Mouse (Mus musculus) ES-E14 (cell line): ENCODE results near the gene Sumf1. TPM values are rescaled to one million over a fixed set of nuclear protein-coding genes. Genes with fewer than 3 reads are reported as not detected.

Experiments used
- DNase-seq: peaks from one replicate; pipeline ENCODE4 v3.0.0-alpha.2; 2013; ENCODE audit warnings: low read depth, low spot score
- H3K27ac ChIP-seq: 2 replicates; pipeline ENCODE4 v1.5.1; 2012; ENCODE audit warnings: low read depth, mild to moderate bottlenecking, low read length, moderate library complexity, mixed read lengths; ENCODE audit not compliant: poor library complexity, insufficient read depth, severe bottlenecking
- H3K36me3 ChIP-seq: 2 replicates; pipeline ENCODE4 v1.6.1; 2012; ENCODE audit warnings: mild to moderate bottlenecking, low read length, moderate library complexity, mixed read lengths; ENCODE audit not compliant: control insufficient read depth, poor library complexity, insufficient read depth, severe bottlenecking
- H3K4me1 ChIP-seq, 2 experiments: fragments of 150-350 bp in 1 of 2; sonication (generic) in 1 of 2; 2 replicates each; pipeline ENCODE4 v1.6.1; 2012; ENCODE audit warnings: low read length in 2 of 2, mild to moderate bottlenecking in 1 of 2, mixed read lengths in 1 of 2; ENCODE audit not compliant: control insufficient read depth in 2 of 2, insufficient read depth in 2 of 2, poor library complexity in 1 of 2
- H3K4me3 ChIP-seq, 2 experiments: fragments of 150-350 bp in 1 of 2; sonication (generic) in 1 of 2; 2 replicates each; pipeline ENCODE4 v1.5.1; 2012; ENCODE audit warnings: low read length in 2 of 2, low read depth in 1 of 2, mild to moderate bottlenecking in 1 of 2, mixed read lengths in 1 of 2; ENCODE audit not compliant: insufficient read depth in 1 of 2, poor library complexity in 1 of 2, severe bottlenecking in 1 of 2
- H3K9ac ChIP-seq: 2 replicates; pipeline ENCODE4 v1.6.1; 2012; ENCODE audit warnings: low read depth, mild to moderate bottlenecking, low read length, mixed read lengths; ENCODE audit not compliant: poor library complexity, insufficient read depth, severe bottlenecking
- H3K9me3 ChIP-seq: fragments of 150-350 bp; sonication (generic); 2 replicates; pipeline ENCODE4 v1.6.1; 2012; ENCODE audit warnings: low read depth, mild to moderate bottlenecking, low read length; ENCODE audit not compliant: control insufficient read depth, insufficient read depth
- CHD2 ChIP-seq: IDR thresholded peaks from 2 replicates; pipeline ENCODE4 v1.6.1; 2014; ENCODE audit warnings: mild to moderate bottlenecking, low read depth, low read length, inconsistent platforms
- HCFC1 ChIP-seq: IDR thresholded peaks from 2 replicates; pipeline ENCODE4 v1.6.1; 2012; ENCODE audit warnings: low read length, inconsistent platforms, borderline replicate concordance; ENCODE audit not compliant: insufficient read depth
- MAFK ChIP-seq: IDR thresholded peaks from 2 replicates; pipeline ENCODE4 v1.6.1; 2014; ENCODE audit warnings: mild to moderate bottlenecking, low read depth, low read length, inconsistent platforms; ENCODE audit not compliant: insufficient read depth
- ZC3H11A ChIP-seq: IDR thresholded peaks from 2 replicates; pipeline ENCODE4 v1.6.1; 2012; ENCODE audit warnings: low read depth, mild to moderate bottlenecking, inconsistent platforms, low read length, borderline replicate concordance
- ZNF384 ChIP-seq: IDR thresholded peaks from 2 replicates; pipeline ENCODE4 v1.6.1; 2012; ENCODE audit warnings: low read depth, low read length, inconsistent platforms
- in situ Hi-C, 2 experiments: fragments of 600-800 bp; cut with MboI; formaldehyde crosslinking; loops; one replicate each; pipeline ENCODE4 v1.15.1; 2025; ENCODE audit warnings: low sequenced_read_pairs in 2 of 2, inconsistent platforms in 1 of 2; ENCODE audit not compliant: unreplicated experiment in 2 of 2
- total RNA-seq: library from RNA; depleted of rRNA; stranded (reverse); fragments of 300-350 nt; gene quantifications from 2 replicates; pipeline ENCODE4 v1.2.3, GENCODE M21; 2012

Gene Sumf1
- total RNA-seq, 1 experiment, result 26.5 TPM

- DNase-seq, result no peak
- H3K4me3 ChIP-seq, result no peak overlapping the region
- H3K36me3 ChIP-seq, result no peaks in the 10 kb centered on the region
- no peak overlapping the region for H3K9ac ChIP-seq
- no peak overlapping the region for H3K27ac ChIP-seq
- in situ Hi-C loops, result no loop called here
- peaks cover 4 to 18% of the 10 kb centered on the region in 2 experiments; a peak in 3 of 4 replicates for H3K4me1 ChIP-seq
- TF ChIP-seq CHD2 (no peak), HCFC1 (no peak), ZC3H11A (no peak), ZNF384 (no peak), MAFK (no peak)
- H3K9me3 ChIP-seq, result no peaks in the 10 kb centered on the region
These were observed 45.2 kb upstream of the Sumf1 start for GRCm38 (mm10) chr6:108230608-108231007.

DNA sequence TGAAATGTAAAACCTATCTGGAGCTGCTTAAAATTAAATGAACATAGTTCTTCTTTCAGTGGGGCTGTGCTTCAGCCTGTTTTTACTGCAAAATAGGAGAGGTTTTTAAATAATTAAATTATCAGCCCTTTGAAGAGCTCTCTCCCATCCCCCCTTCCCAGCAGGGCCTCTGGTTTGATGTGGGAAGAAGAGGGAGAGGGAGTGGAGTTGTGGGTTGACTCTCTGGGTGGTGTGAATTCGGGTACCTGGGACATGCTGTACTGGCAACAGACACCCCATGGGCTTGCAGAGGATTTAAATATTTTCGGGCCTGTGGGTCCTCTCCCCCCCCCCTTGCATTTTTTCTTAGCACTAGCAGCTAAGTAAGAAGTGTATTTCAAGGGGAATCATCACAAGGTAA is 43.2 kb upstream of the Sumf1 start:
- H3K27ac ChIP-seq, result no peak overlapping the region
- H3K36me3 ChIP-seq, result no peaks in the 10 kb centered on the region
- no peak for DNase-seq
- no peak overlapping the region for H3K4me3 ChIP-seq
- in situ Hi-C loops, result no loop called here
- no peaks in the 10 kb centered on the region for H3K9me3 ChIP-seq
- H3K9ac ChIP-seq, result no peak overlapping the region
- H3K4me1 ChIP-seq, result peaks cover 4 to 17% of the 10 kb centered on the region in 2 experiments; a peak in 3 of 4 replicates
- TF ChIP-seq HCFC1 (no peak), ZNF384 (no peak)

DNA sequence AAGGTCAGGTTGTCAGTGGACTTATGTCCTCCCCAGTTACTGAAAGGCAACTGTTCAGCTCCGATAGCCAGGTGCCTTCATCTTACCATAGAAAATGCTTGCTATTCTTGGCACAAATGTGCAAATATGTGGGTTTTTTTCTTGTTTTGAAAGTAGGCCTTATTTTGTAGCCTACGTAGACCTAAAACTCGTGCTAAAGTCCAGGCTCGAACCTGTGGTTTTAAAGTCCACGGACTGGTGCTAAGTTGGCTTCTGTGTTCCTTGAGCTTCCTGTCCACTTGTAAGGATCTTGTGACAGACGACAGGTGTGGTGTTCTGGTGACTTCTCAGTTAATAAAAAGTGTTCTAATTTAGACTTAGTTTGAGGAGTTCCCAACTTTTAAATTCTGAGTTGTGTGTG is 42.7 kb upstream of the Sumf1 start:
- H3K9me3 ChIP-seq, result no peaks in the 10 kb centered on the region
- in situ Hi-C loops, result no loop called here
- H3K9ac ChIP-seq, result no peak overlapping the region
- no peak for DNase-seq
- no peaks in the 10 kb centered on the region; the same call in 1 of the 2 replicates for H3K36me3 ChIP-seq
- H3K4me3 ChIP-seq, result no peak overlapping the region
- TF ChIP-seq HCFC1 (no peak), CHD2 (no peak), MAFK (no peak), ZNF384 (no peak), ZC3H11A (no peak)
- no peak overlapping the region for H3K27ac ChIP-seq
- H3K4me1 ChIP-seq, result peaks cover 4 to 16% of the 10 kb centered on the region in 2 experiments; a peak in 3 of 4 replicates

- peaks cover 4 to 15% of the 10 kb centered on the region in 2 experiments; a peak in 3 of 4 replicates for H3K4me1 ChIP-seq
- in situ Hi-C loops, result no loop called here
- TF ChIP-seq MAFK (no peak), CHD2 (no peak), ZNF384 (no peak), HCFC1 (no peak), ZC3H11A (no peak)
- no peak overlapping the region for H3K27ac ChIP-seq
- H3K9ac ChIP-seq, result no peak overlapping the region
- no peak for DNase-seq
- H3K4me3 ChIP-seq, result no peak overlapping the region
- no peaks in the 10 kb centered on the region for H3K9me3 ChIP-seq
- H3K36me3 ChIP-seq, result no peaks in the 10 kb centered on the region; the same call in 1 of the 2 replicates
These were observed 42.1 kb upstream of the Sumf1 start for GRCm38 (mm10) chr6:108227461-108227860.

- Histone ChIP-seq H3K4me1 (peaks cover 4 to 11% of the 10 kb centered on the region in 2 experiments; a peak in 2 of 4 replicates), H3K9me3 (no peaks in the 10 kb centered on the region), H3K36me3 (no peaks in the 10 kb centered on the region; the same call in 1 of the 2 replicates), H3K4me3 (no peak overlapping the region), H3K9ac (no peak overlapping the region), H3K27ac (no peak overlapping the region)
- DNase-seq, result no peak
- TF ChIP-seq CHD2 (no peak), ZC3H11A (no peak), HCFC1 (no peak), MAFK (no peak), ZNF384 (no peak)
- in situ Hi-C loops, result no loop called here
These were observed 40.8 kb upstream of the Sumf1 start for GRCm38 (mm10) chr6:108226230-108226629.
